8 mouse cellular contexts compared by ENCODE assay signal in the genomic region with DNA sequence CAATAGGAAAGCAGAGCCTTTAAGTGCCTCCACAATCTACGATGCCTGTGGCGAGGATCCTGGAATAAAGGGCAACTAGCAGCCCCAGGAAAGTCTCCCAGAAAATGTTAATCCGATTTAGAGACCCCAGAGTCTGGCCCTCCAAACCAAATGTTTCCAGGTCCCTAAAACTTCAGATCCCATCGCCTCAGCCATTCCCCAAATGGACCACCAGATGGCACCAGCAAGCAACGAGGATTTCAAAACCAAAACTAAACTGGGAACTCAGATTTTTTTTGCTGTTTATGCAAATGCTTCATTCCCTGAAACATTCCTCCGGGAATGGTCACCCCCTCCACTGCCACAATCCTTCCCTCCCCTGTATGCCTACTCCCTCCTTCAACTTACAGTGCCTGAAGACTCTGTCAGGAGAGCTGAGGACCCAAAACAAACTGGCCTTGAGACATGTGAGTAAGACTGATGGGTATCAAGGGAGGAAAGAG. TPM values are rescaled to one million over a fixed set of nuclear protein-coding genes. Genes with fewer than 3 reads are reported as not detected.
DNase-seq lines count a peak whose midpoint lies in the region; ATAC-seq and TF ChIP-seq lines count a peak whose summit lies in the region.

A gene (plus strand): TSS at position 51 of the 482 bp plus-strand sequence.

- peak within 1 kb of the TSS; percentile 31 for H3K4me3 ChIP-seq in heart, embryonic 10.5 days
- no peak within 1 kb of the TSS for H3K4me3 ChIP-seq in midbrain, postnatal 0 days (ENCODE audit: low read depth, low read length)

- H3K4me1 ChIP-seq in heart, embryonic 10.5 days = no peaks in the 10 kb centered on the region
- no peaks in the 10 kb centered on the region for H3K4me1 ChIP-seq in midbrain, postnatal 0 days (ENCODE audit: insufficient read depth, low read length)

- H3K36me3 ChIP-seq in heart, embryonic 10.5 days = no peaks in the 10 kb centered on the region
- H3K36me3 ChIP-seq in midbrain, postnatal 0 days (ENCODE audit: insufficient read depth, low read length) = no peaks in the 10 kb centered on the region
- no peaks in the 10 kb centered on the region for H3K36me3 ChIP-seq in splenic B cell, adult 2 months (ENCODE audit: control insufficient read depth, insufficient read depth, low read length, poor library complexity, severe bottlenecking)

- H3K4me2 ChIP-seq in midbrain, postnatal 0 days (ENCODE audit: low read depth, low read length, poor library complexity, severe bottlenecking) = peak within 1 kb of the TSS; percentile 34; the same call in 1 of the 2 replicates

- H3K27me3 ChIP-seq in heart, embryonic 10.5 days (ENCODE audit: insufficient read depth, poor library complexity, severe bottlenecking) = no peaks in the 10 kb centered on the region
- H3K27me3 ChIP-seq in midbrain, postnatal 0 days (ENCODE audit: insufficient read depth, low read length) = no peaks in the 10 kb centered on the region
- no peaks in the 10 kb centered on the region for H3K27me3 ChIP-seq in splenic B cell, adult 2 months (ENCODE audit: control insufficient read depth, insufficient read depth, low read length, poor library complexity, severe bottlenecking)

- peak; percentile 85 for TF ChIP-seq CTCF in midbrain, postnatal 0 days (IDR thresholded peaks at IDR 0.05)

- no peak within 1 kb of the TSS for H3K9ac ChIP-seq in midbrain, postnatal 0 days (replicated peaks; ENCODE audit: low read length, poor library complexity, severe bottlenecking)

- 8% methylated on average over 6 of the region's 6 CpGs for WGBS in heart, embryonic 10.5 days
- 7% methylated on average over 6 of the region's 6 CpGs for WGBS in midbrain, postnatal 0 days

- DNase-seq in urinary bladder, adult 18-20 months (ENCODE audit: low spot score in 2 of 2) = peak; percentile 50 to 64
- DNase-seq in urinary bladder, postnatal 10 days (ENCODE audit: low spot score) = no peak
- DNase-seq in embryo, embryonic 9.5 days (ENCODE audit: extremely low spot score) = peak; percentile 44
- DNase-seq in heart, embryonic 10.5 days (ENCODE audit: low spot score) = no peak
- peak; percentile 77 for DNase-seq in kidney, adult 9 months
- peak; percentile 30 for DNase-seq in liver
- DNase-seq in midbrain, postnatal 0 days (ENCODE audit: low spot score) = peak; percentile 35
- DNase-seq in splenic B cell, adult 2 months (ENCODE audit: low read depth, low spot score) = peak; percentile 52

- H3K27ac ChIP-seq in heart, embryonic 10.5 days = no peak within 1 kb of the TSS
- no peak within 1 kb of the TSS for H3K27ac ChIP-seq in midbrain, postnatal 0 days (ENCODE audit: low read depth, low read length)

- no peak for ATAC-seq in midbrain, postnatal 0 days (ENCODE audit: low FRiP score)

- H3K9me3 ChIP-seq in heart, embryonic 10.5 days = no peaks in the 10 kb centered on the region
- H3K9me3 ChIP-seq in midbrain, postnatal 0 days (ENCODE audit: low read length) = no peaks in the 10 kb centered on the region

RNA-seq across cellular contexts. Expression of the gene that starts here (rescaled TPM):
- 0.05 and 0.31 TPM in 2 replicates for polyA plus RNA-seq in heart, embryonic 10.5 days (2016; fragmentation: Nextera tagmentation; extraction: Ambion mirVana)
- 0.24 and 0.49 TPM in 2 replicates for total RNA-seq in midbrain, postnatal 0 days (2014; rRNA removed)
- polyA plus RNA-seq in midbrain, postnatal 0 days (2015; fragmentation: Nextera tagmentation; extraction: Ambion mirVana) = 0.42 and 0.54 TPM in 2 replicates

Comparison
In these comparisons a context has a peak if more than half of its experiments do, and no peak if none do; other contexts are left out.
1. DNase-seq: peak in urinary bladder, adult 18-20 months (2 of 2), embryo, embryonic 9.5 days (single experiment), kidney, adult 9 months (single experiment), liver (single experiment) and splenic B cell, adult 2 months (single experiment); none in urinary bladder, postnatal 10 days (single experiment) and heart, embryonic 10.5 days (single experiment).
2. Peak in DNase-seq and H3K4me2 ChIP-seq in midbrain, postnatal 0 days; RNA of the gene not detected or under 1 TPM.